Mouse (Mus musculus): Measurements from ENCODE around the gene Kif19a.

DNA sequence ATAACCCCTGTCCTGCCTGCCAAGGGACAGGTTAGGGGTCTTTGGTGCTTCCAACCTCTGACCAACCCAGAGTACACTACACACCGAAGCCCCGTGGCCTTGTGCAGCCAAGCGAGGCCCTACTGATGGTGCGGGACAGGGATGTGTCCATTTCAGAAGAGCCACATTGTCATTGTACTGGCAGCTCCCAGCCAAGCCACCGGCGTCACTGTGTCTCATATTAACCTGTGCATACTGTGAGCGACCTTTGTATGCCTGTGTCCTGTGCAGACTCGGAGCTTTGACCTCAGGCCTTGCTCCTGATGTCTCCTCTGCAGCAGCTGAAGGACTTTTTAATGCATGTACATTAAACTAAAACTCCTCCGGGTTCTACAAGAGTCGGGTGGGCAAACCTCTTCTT is 44.7 kb upstream of the Kif19a start:
- TF ChIP-seq CTCF (IDR thresholded peaks at IDR 0.05; ENCODE audit: low read depth), result no peak
- TF ChIP-seq EP300 (IDR thresholded peaks at IDR 0.05; ENCODE audit: low read depth), result no peak

All from liver, embryonic 14.5 days (tissue).